Mouse (Mus musculus) G1E (cell line): ENCODE measurements around the gene 2610528A11Rik. TPM values are rescaled to one million over a fixed set of nuclear protein-coding genes. Genes with fewer than 3 reads are reported as not detected.

Experiments
- ATAC-seq: 2 replicates; pipeline ENCODE4 v1.8.0; 2016; ENCODE audit warnings: mild to moderate bottlenecking; ENCODE audit not compliant: insufficient number of reproducible peaks, poor library complexity, low FRiP score, severe bottlenecking; ENCODE audit errors: extremely low read depth
- DNase-seq: peaks from one replicate; pipeline ENCODE4 v3.0.0; 2012; ENCODE audit warnings: low spot score
- H3K27me3 ChIP-seq: 2 replicates; pipeline ENCODE4 v1.6.1; 2012; ENCODE audit warnings: mild to moderate bottlenecking, low read length, inconsistent platforms; ENCODE audit not compliant: insufficient read depth
- H3K36me3 ChIP-seq: replicated peaks from 2 replicates; pipeline ENCODE3; 2012; ENCODE audit warnings: mild to moderate bottlenecking, inconsistent platforms
- H3K4me1 ChIP-seq: 2 replicates; pipeline ENCODE4 v1.6.1; 2012; ENCODE audit warnings: low read depth, low read length, inconsistent platforms, mixed read lengths; ENCODE audit not compliant: insufficient read depth
- H3K4me3 ChIP-seq: 2 replicates; pipeline ENCODE4 v1.5.1; 2012; ENCODE audit warnings: low read depth, mild to moderate bottlenecking, inconsistent platforms, low read length, moderate library complexity, mixed read lengths
- H3K9me3 ChIP-seq: replicated peaks from 2 replicates; pipeline ENCODE4 v1.6.1; 2012; ENCODE audit warnings: inconsistent platforms
- CTCF ChIP-seq: IDR thresholded peaks from 2 replicates; pipeline ENCODE4 v1.5.1; 2012; ENCODE audit warnings: low read depth, low read length, inconsistent platforms, mixed read lengths
- GATA1 ChIP-seq: IDR thresholded peaks from 2 replicates; pipeline ENCODE4 v1.6.1; 2012; ENCODE audit warnings: borderline replicate concordance, low read length, inconsistent platforms, mixed read lengths
- GATA2 ChIP-seq: IDR thresholded peaks from 2 replicates; pipeline ENCODE4 v1.6.1; 2012; ENCODE audit warnings: low read depth, low read length, inconsistent platforms, borderline replicate concordance
- POLR2AphosphoS5 ChIP-seq: IDR thresholded peaks from 2 replicates; pipeline ENCODE4 v1.6.1; 2012; ENCODE audit warnings: low read depth, low read length, inconsistent platforms; ENCODE audit not compliant: insufficient replicate concordance
- TAL1 ChIP-seq: conservative IDR thresholded peaks from 2 replicates; pipeline ENCODE4 v1.6.1; 2012; ENCODE audit warnings: low read depth, low read length, inconsistent platforms, mixed read lengths
- polyA plus RNA-seq: library from polyadenylated mRNA; stranded (reverse); fragments of >175 nt; gene quantifications from 2 replicates; pipeline ENCODE4 v1.2.3, GENCODE M21; 2012
- total RNA-seq, 2 experiments: library from RNA; stranded (forward) in 1 of 2; stranded (reverse) in 1 of 2; fragments of 200-1000 nt in 1 of 2; fragments of >200 nt in 1 of 2; fragmentation: Nextera tagmentation in 1 of 2; gene quantifications; 2 replicates each; pipeline ENCODE4 v1.2.3; 2014 to 2017

The 2610528A11Rik gene
- total and polyA plus RNA-seq, 3 experiments, result not detected

GRCm38 (mm10) chr14:37135671-37136070 lies 21.8 kb upstream of the 2610528A11Rik start:
- ATAC-seq (no peak), DNase-seq (no peak)
- Histone ChIP-seq H3K27me3 (no peaks in the 10 kb centered on the region), H3K4me1 (peaks cover 7% of the 10 kb centered on the region), H3K9me3 (no peaks in the 10 kb centered on the region), H3K4me3 (peak overlapping the region; percentile 83), H3K36me3 (peaks cover 27% of the 10 kb centered on the region)
- TF ChIP-seq GATA2 (no peak), CTCF (no peak), TAL1 (no peak), POLR2AphosphoS5 (no peak)

GRCm38 (mm10) chr14:37135127-37135593 lies 21.3 kb upstream of the 2610528A11Rik start, which contains the start of gene Ghitm:
Ghitm (minus strand) TSS chr14:37135272.
- no peaks in the 10 kb centered on the region for H3K9me3 ChIP-seq
- peak within 1 kb of the TSS; percentile 83 for H3K4me3 ChIP-seq
- no peak for TF ChIP-seq TAL1
- no peak for TF ChIP-seq CTCF
- TF ChIP-seq POLR2AphosphoS5, result no peak
- TF ChIP-seq GATA2, result no peak
- no peak for TF ChIP-seq GATA1
- peak; percentile 98 for ATAC-seq
- H3K27me3 ChIP-seq, result no peaks in the 10 kb centered on the region
- peaks cover 32% of the 10 kb centered on the region for H3K36me3 ChIP-seq
- H3K4me1 ChIP-seq, result peaks cover 7% of the 10 kb centered on the region
- DNase-seq, result peak; percentile 79

- H3K9me3 ChIP-seq, result no peaks in the 10 kb centered on the region
- H3K4me1 ChIP-seq, result peaks cover 7% of the 10 kb centered on the region
- H3K36me3 ChIP-seq, result peaks cover 36% of the 10 kb centered on the region
- ATAC-seq (no peak; the same call in 1 of the 2 replicates), DNase-seq (peak; percentile 25)
- H3K4me3 ChIP-seq, result peak overlapping the region; percentile 83
- no peak for TF ChIP-seq GATA1
- no peak for TF ChIP-seq CTCF
- no peak for TF ChIP-seq POLR2AphosphoS5
- TF ChIP-seq TAL1, result no peak
- TF ChIP-seq GATA2, result no peak
- no peaks in the 10 kb centered on the region for H3K27me3 ChIP-seq
Measured at GRCm38 (mm10) chr14:37134304-37135126, 20.7 kb upstream of the 2610528A11Rik start.

GRCm38 (mm10) chr14:37127652-37128051 lies 13.8 kb upstream of the 2610528A11Rik start:
- H3K27me3 ChIP-seq, result no peaks in the 10 kb centered on the region
- ATAC-seq, result no peak
- TF ChIP-seq TAL1, result no peak
- TF ChIP-seq GATA2, result no peak
- peak; percentile 31; the same call in 1 of the 2 replicates for TF ChIP-seq CTCF
- no peak for TF ChIP-seq POLR2AphosphoS5
- no peak for TF ChIP-seq GATA1
- H3K36me3 ChIP-seq, result peaks cover 82% of the 10 kb centered on the region
- no peak overlapping the region for H3K4me3 ChIP-seq
- peak; percentile 11 for DNase-seq
- no peaks in the 10 kb centered on the region for H3K4me1 ChIP-seq
- no peaks in the 10 kb centered on the region for H3K9me3 ChIP-seq

- H3K27me3 ChIP-seq, result no peaks in the 10 kb centered on the region
- no peak for DNase-seq
- H3K4me3 ChIP-seq, result no peak overlapping the region
- no peaks in the 10 kb centered on the region for H3K4me1 ChIP-seq
- TF ChIP-seq POLR2AphosphoS5, result no peak
- TF ChIP-seq CTCF, result no peak
- H3K9me3 ChIP-seq, result no peaks in the 10 kb centered on the region
- ATAC-seq, result no peak
- H3K36me3 ChIP-seq, result peaks cover 51% of the 10 kb centered on the region
Measured at GRCm38 (mm10) chr14:37119233-37119632, 5.4 kb upstream of the 2610528A11Rik start.

- Histone ChIP-seq H3K36me3 (peaks cover 5% of the 10 kb centered on the region), H3K27me3 (peaks cover 8% of the 10 kb centered on the region; the same call in 1 of the 2 replicates), H3K9me3 (no peaks in the 10 kb centered on the region), H3K4me1 (no peaks in the 10 kb centered on the region), H3K4me3 (no peak overlapping the region)
- ATAC-seq (no peak), DNase-seq (no peak)
- TF ChIP-seq GATA1 (no peak), POLR2AphosphoS5 (no peak), TAL1 (no peak), CTCF (no peak), GATA2 (no peak)
Measured at GRCm38 (mm10) chr14:37112931-37113330, 891 bp downstream of the 2610528A11Rik start.

GRCm38 (mm10) chr14:37111371-37111770 lies 2.5 kb downstream of the 2610528A11Rik start:
- peaks cover 10% of the 10 kb centered on the region; the same call in 1 of the 2 replicates for H3K27me3 ChIP-seq
- no peak overlapping the region for H3K4me3 ChIP-seq
- DNase-seq, result no peak
- no peaks in the 10 kb centered on the region for H3K9me3 ChIP-seq
- no peaks in the 10 kb centered on the region for H3K4me1 ChIP-seq
- TF ChIP-seq GATA1 (no peak), GATA2 (no peak), POLR2AphosphoS5 (no peak), TAL1 (no peak), CTCF (no peak)
- no peak for ATAC-seq
- H3K36me3 ChIP-seq, result no peaks in the 10 kb centered on the region
